Mouse (Mus musculus) testis, adult 2 months (tissue): ENCODE measurements at regions not wholly inside any gene's neighbourhood (a gene's known extent, or its start where the extent isn't known, plus 50 kb on each side); places are given as distances from the start of the nearest gene placed in this dataset.

Source experiments
- CTCF ChIP-seq: fragments of 200-500 bp; IDR thresholded peaks from 2 replicates; pipeline ENCODE4 v1.5.1; 2012; ENCODE audit warnings: low read depth, mild to moderate bottlenecking, inconsistent platforms, low read length, moderate library complexity; ENCODE audit not compliant: control insufficient read depth, insufficient read depth, insufficient replicate concordance
- POLR2A ChIP-seq: fragments of 200-500 bp; IDR thresholded peaks from 2 replicates; pipeline ENCODE4 v1.6.1; 2012; ENCODE audit warnings: low read depth, mild to moderate bottlenecking, inconsistent platforms, low read length, moderate library complexity; ENCODE audit not compliant: control insufficient read depth

DNA sequence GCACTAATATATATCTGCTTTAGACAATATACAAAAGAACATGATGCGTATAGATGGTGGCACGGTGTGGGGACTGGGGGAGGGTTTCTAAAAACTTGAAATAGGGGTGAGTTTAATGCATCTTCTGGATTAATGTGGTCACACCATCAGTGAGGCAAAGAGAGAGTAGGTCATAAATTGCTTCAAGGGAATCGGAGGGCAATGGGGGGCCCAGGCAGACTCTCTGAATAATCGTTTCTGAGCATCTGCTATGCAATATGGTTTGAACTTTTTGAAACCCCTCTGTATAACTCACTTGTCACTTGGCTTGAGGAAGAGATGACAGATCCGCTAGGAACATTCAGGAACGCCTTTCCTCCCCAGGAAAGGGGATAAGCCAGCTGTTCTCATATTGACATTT lies 322.8 kb downstream of the Poteg start:
- TF ChIP-seq CTCF, result no peak
- no peak for TF ChIP-seq POLR2A
